In genomic region chr11:22932167-22932566, GRCm38 (mm10) we compare ENCODE assay signal across 19 mouse cellular contexts. TPM values are rescaled to one million over a fixed set of nuclear protein-coding genes. Genes with fewer than 3 reads are reported as not detected.
"Had no signal": no experiment of that assay in that cellular context is flagged by ENCODE, and none has a peak within 500 bp of the region (broad histone marks: within the 10 kb centered on the region; RNA-seq: fewer than 3 reads in every experiment).

No protein-coding gene starts in this region.

- H3K27ac ChIP-seq: kidney, postnatal 0 days; limb, embryonic 12.5 days; limb, embryonic 15.5 days; lung, embryonic 15.5 days; midbrain, embryonic 12.5 days; midbrain, embryonic 15.5 days; neural tube, embryonic 12.5 days; neural tube, embryonic 15.5 days had no signal

- H3K9me3 ChIP-seq: limb, embryonic 12.5 days; limb, embryonic 15.5 days; lung, embryonic 15.5 days; midbrain, embryonic 12.5 days; midbrain, embryonic 15.5 days; neural tube, embryonic 12.5 days; neural tube, embryonic 15.5 days had no signal

- DNase-seq: kidney, adult 2 months; kidney, postnatal 25 days; left cerebral cortex, postnatal 4 days; lung, adult 18-20 months; lung, postnatal 10 days; lung, postnatal 36 days; retina, postnatal 1 day; thymus, adult 18-20 months; thymus, postnatal 36 days had no signal

- H3K36me3 ChIP-seq: limb, embryonic 12.5 days; lung, embryonic 15.5 days; midbrain, embryonic 12.5 days; midbrain, embryonic 15.5 days; neural tube, embryonic 15.5 days had no signal

- H3K4me2 ChIP-seq: limb, embryonic 12.5 days; limb, embryonic 15.5 days; lung, embryonic 15.5 days; midbrain, embryonic 12.5 days; midbrain, embryonic 15.5 days; neural tube, embryonic 12.5 days; neural tube, embryonic 15.5 days had no signal

- H3K27me3 ChIP-seq: limb, embryonic 12.5 days; limb, embryonic 15.5 days; lung, embryonic 15.5 days; midbrain, embryonic 12.5 days; midbrain, embryonic 15.5 days; neural tube, embryonic 12.5 days; neural tube, embryonic 15.5 days had no signal

- H3K4me1 ChIP-seq: limb, embryonic 15.5 days; midbrain, embryonic 12.5 days; midbrain, embryonic 15.5 days; neural tube, embryonic 15.5 days had no signal

- ATAC-seq: intestine, postnatal 0 days; midbrain, embryonic 15.5 days had no signal

- H3K9ac ChIP-seq: limb, embryonic 12.5 days; limb, embryonic 15.5 days; lung, embryonic 15.5 days; midbrain, embryonic 12.5 days; midbrain, embryonic 15.5 days; neural tube, embryonic 12.5 days; neural tube, embryonic 15.5 days had no signal

- H3K4me3 ChIP-seq: limb, embryonic 12.5 days; limb, embryonic 15.5 days; lung, embryonic 15.5 days; midbrain, embryonic 12.5 days; midbrain, embryonic 15.5 days; neural tube, embryonic 12.5 days; neural tube, embryonic 15.5 days had no signal

RNA-seq across cellular contexts. Expression of gene Gm28048, which starts 49.7 kb away (rescaled TPM):
- polyA plus RNA-seq: small intestine, adult 2 months had no signal
